Mouse (Mus musculus) ES-Bruce4 (cell line): ENCODE results near the gene Gpsm1. TPM values are rescaled to one million over a fixed set of nuclear protein-coding genes. Genes with fewer than 3 reads are reported as not detected.

Experiments
- H3K27ac ChIP-seq: 2 replicates; pipeline ENCODE4 v1.5.1; 2012; ENCODE audit warnings: low read length, inconsistent platforms; ENCODE audit not compliant: insufficient read depth
- H3K27me3 ChIP-seq: 2 replicates; pipeline ENCODE4 v1.6.1; 2012; ENCODE audit warnings: mild to moderate bottlenecking, low read length, inconsistent platforms; ENCODE audit not compliant: control insufficient read depth, poor library complexity, insufficient read depth, severe bottlenecking
- H3K36me3 ChIP-seq: 2 replicates; pipeline ENCODE4 v1.6.1; 2012; ENCODE audit warnings: inconsistent platforms, mild to moderate bottlenecking, low read length, moderate library complexity; ENCODE audit not compliant: control insufficient read depth, poor library complexity, insufficient read depth, severe bottlenecking
- H3K4me1 ChIP-seq: one replicate; pipeline ENCODE4 v1.8.1; 2011; ENCODE audit warnings: low read length; ENCODE audit not compliant: control insufficient read depth, insufficient read depth
- H3K4me3 ChIP-seq: 2 replicates; pipeline ENCODE4 v1.5.1; 2011; ENCODE audit warnings: low read depth, mild to moderate bottlenecking, low read length
- H3K9ac ChIP-seq: 2 replicates; pipeline ENCODE4 v1.6.1; 2012; ENCODE audit warnings: low read depth, mild to moderate bottlenecking, inconsistent platforms; ENCODE audit not compliant: poor library complexity, severe bottlenecking
- H3K9me3 ChIP-seq: replicated peaks from 2 replicates; pipeline ENCODE4 v1.6.1; 2012; ENCODE audit warnings: mild to moderate bottlenecking, low read length, inconsistent platforms; ENCODE audit not compliant: control insufficient read depth, poor library complexity, insufficient read depth, severe bottlenecking
- CTCF ChIP-seq: IDR thresholded peaks from one replicate; pipeline ENCODE4 v1.8.1; 2011; ENCODE audit warnings: low read depth, low read length
- EP300 ChIP-seq: IDR thresholded peaks from 2 replicates; pipeline ENCODE4 v1.6.1; 2011; ENCODE audit warnings: low read depth, low read length; ENCODE audit not compliant: insufficient read depth
- POLR2A ChIP-seq: IDR thresholded peaks from one replicate; pipeline ENCODE4 v1.8.1; 2011; ENCODE audit warnings: low read length; ENCODE audit not compliant: insufficient read depth
- polyA plus RNA-seq: library from polyadenylated mRNA; stranded (reverse); fragments of >200 nt; gene quantifications from 2 replicates; pipeline ENCODE4 v1.2.4, GENCODE M21; 2011; ENCODE audit warnings: low read depth; ENCODE audit not compliant: missing spikeins, insufficient read depth, insufficient read length

Gpsm1 gene
- polyA plus RNA-seq, 1 experiment = 16.3 TPM

DNA sequence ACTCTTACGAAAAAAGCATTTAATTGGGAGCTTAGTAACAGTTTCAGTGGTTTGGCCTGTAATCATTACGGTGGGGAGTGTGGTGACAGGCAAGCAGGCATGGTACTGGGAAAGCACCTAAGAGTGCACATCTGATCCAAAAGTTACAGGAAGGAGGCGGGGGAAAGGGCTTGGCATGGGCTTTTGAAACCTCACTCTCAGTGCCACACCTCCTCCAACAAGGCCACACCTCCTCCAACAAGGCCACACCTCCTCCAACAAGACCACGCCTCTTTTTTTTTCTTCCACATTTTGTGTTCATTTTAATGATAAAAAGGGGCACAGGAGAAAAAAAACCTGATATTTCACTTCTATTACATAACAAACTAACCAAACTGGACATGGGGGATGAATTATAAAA lies 12.5 kb downstream of the Gpsm1 start:
- no peak for TF ChIP-seq CTCF
- TF ChIP-seq EP300 = no peak
- no peak for TF ChIP-seq POLR2A
- H3K4me3 ChIP-seq = no peak overlapping the region
- no peaks in the 10 kb centered on the region for H3K9me3 ChIP-seq
- no peak overlapping the region for H3K9ac ChIP-seq
- no peak overlapping the region for H3K27ac ChIP-seq
- no peaks in the 10 kb centered on the region for H3K4me1 ChIP-seq
- no peaks in the 10 kb centered on the region for H3K27me3 ChIP-seq
- no peaks in the 10 kb centered on the region for H3K36me3 ChIP-seq

- H3K9me3 ChIP-seq = no peaks in the 10 kb centered on the region
- no peak overlapping the region for H3K27ac ChIP-seq
- H3K4me3 ChIP-seq = no peak overlapping the region
- H3K27me3 ChIP-seq = no peaks in the 10 kb centered on the region
- TF ChIP-seq EP300 = no peak
- no peak for TF ChIP-seq POLR2A
- TF ChIP-seq CTCF = no peak
- H3K4me1 ChIP-seq = no peaks in the 10 kb centered on the region
- no peaks in the 10 kb centered on the region for H3K36me3 ChIP-seq
- H3K9ac ChIP-seq = no peak overlapping the region
Measured at GRCm38 (mm10) chr2:26329402-26329801, 14.1 kb downstream of the Gpsm1 start.

DNA sequence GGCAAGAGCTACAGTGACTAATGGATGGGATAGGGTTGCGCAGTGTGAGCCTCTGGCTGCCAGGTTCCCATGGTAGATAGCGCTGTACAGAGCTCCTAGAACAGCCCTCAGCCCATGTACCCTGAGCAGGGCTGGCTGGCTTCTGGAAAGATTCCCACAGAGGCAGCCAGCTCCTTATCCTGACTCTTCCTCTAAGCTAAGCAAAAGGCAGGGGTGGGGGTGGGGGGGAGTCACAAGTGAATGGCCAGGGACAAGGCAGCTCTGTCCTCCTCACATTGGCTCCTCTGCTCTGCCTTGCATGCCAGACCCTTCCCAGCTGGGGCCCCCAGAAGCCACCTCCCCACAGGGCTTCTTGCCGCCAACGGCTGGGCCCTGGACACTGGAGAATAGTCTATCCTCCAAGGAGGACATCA lies 14.7 kb downstream of the Gpsm1 start:
- Histone ChIP-seq H3K36me3 (no peaks in the 10 kb centered on the region), H3K9me3 (no peaks in the 10 kb centered on the region), H3K27me3 (no peaks in the 10 kb centered on the region), H3K27ac (no peak overlapping the region), H3K4me1 (no peaks in the 10 kb centered on the region), H3K4me3 (no peak overlapping the region), H3K9ac (no peak overlapping the region)
- no peak for TF ChIP-seq POLR2A
- TF ChIP-seq CTCF = no peak
- TF ChIP-seq EP300 = no peak

GRCm38 (mm10) chr2:26330702-26331101 lies 15.4 kb downstream of the Gpsm1 start:
- H3K27me3 ChIP-seq = no peaks in the 10 kb centered on the region
- H3K9me3 ChIP-seq = no peaks in the 10 kb centered on the region
- H3K9ac ChIP-seq = no peak overlapping the region
- H3K27ac ChIP-seq = no peak overlapping the region
- no peaks in the 10 kb centered on the region for H3K4me1 ChIP-seq
- no peak overlapping the region for H3K4me3 ChIP-seq
- no peak for TF ChIP-seq POLR2A
- no peak for TF ChIP-seq EP300
- TF ChIP-seq CTCF = no peak
- no peaks in the 10 kb centered on the region for H3K36me3 ChIP-seq

DNA sequence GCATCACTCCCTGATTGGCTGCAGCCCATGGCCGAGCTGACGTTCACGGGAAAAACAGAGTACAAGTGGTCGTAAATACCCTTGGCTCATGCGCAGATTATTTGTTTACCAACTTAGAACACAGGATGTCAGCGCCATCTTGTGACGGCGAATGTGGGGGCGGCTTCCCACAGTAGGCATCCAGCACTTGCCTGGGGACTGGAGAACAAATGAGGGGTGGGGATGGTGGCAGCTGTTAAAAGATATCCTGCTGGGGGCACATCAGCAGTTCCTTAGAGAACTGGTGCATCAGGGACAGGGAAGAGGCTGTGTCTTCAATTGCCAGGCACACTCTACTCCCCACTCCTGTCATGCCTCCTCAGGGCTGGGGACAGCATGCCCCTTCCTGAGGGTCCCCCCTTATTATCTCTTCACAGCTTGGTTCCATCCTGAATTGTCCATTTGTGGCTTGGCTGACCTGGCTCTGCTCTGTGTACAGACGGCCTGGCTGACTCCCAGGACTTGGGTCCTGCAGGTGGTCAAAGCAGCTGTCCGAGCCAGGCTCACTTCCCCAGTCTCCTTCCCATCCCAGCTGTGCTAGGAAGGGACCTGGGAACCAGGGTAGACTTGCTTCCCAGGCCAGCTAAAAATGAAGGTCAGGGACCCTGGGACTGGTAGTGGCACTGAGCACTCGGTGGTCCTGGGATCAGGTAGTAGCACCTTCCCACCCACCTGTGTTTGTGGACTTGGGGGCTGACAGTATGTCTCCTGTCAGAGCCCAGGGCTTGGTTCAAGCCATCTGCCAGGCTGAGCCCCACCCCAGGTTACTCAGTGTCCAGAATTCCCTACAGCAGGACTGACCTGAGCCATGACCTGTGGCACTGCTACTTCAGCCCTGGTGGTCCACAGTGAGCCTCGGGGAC lies 23.2 kb downstream of the Gpsm1 start:
- Histone ChIP-seq H3K4me3 (no peak overlapping the region), H3K9me3 (no peaks in the 10 kb centered on the region), H3K27ac (no peak overlapping the region), H3K9ac (no peak overlapping the region), H3K27me3 (no peaks in the 10 kb centered on the region), H3K36me3 (no peaks in the 10 kb centered on the region), H3K4me1 (peaks cover 13% of the 10 kb centered on the region)
- TF ChIP-seq POLR2A (no peak), EP300 (no peak), CTCF (no peak)

GRCm38 (mm10) chr2:26339204-26339551 lies 23.9 kb downstream of the Gpsm1 start:
- Histone ChIP-seq H3K36me3 (no peaks in the 10 kb centered on the region), H3K9ac (no peak overlapping the region), H3K27ac (no peak overlapping the region), H3K9me3 (no peaks in the 10 kb centered on the region), H3K27me3 (no peaks in the 10 kb centered on the region), H3K4me1 (peaks cover 14% of the 10 kb centered on the region), H3K4me3 (no peak overlapping the region)
- no peak for TF ChIP-seq EP300
- TF ChIP-seq CTCF = no peak
- TF ChIP-seq POLR2A = no peak
